Mouse (Mus musculus): ENCODE data around the gene Zfp981.
"Not testable (repeated sequence)": the region's sequence is repeated elsewhere in the genome, so short reads cannot be mapped to it uniquely, and the experiment has no call there.

DNA sequence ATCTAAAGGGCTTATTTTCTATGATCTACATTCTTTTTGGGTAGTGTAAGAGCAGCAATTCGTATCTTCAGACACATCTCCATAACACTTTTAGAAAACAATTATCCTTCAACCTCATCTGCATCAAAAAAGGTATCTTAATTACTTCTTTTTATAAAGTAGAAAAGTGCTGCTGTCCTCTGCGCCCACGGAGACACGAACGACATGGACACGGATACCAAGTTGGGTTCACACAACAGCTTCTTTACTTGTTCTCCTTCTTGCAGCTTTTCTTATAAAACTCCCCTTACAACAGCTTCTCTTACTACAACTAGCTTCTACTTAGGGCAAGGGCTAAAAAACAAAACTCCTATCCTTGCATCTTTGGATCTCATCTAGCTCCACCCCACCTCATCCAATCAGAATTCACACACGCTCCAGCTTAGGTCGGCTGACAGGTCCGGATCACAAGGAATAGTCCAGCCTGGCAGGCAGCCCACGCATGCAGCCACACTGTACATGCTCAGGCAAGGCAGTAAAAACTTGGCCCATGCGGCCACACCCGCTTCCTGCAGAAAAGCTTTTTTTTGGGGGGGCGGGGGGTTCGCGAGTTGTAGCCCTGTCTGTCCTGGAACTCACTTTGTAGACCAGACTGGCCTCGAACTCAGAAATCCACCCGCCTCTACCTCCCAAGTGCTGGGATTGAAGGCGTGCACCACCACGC is 38.0 kb upstream of the Zfp981 start:
- TF ChIP-seq CTCF (IDR thresholded peaks at IDR 0.05; ENCODE audit: control insufficient read depth, insufficient read depth, low read length); POLR2A (IDR thresholded peaks at IDR 0.05; ENCODE audit: borderline replicate concordance, control insufficient read depth, low read depth, low read length): not testable (repeated sequence)

All from bone marrow, adult 2 months (tissue).